Mouse (Mus musculus): ENCODE data around the gene Calhm2.

Gene Calhm2

GRCm38 (mm10) chr19:47137771-47138421 lies at the start of gene Calhm2:
TSS of gene Calhm2 (minus strand) at chr19:47138294.
- peak; percentile 80 for DNase-seq (ENCODE audit: low read depth, low spot score)

GRCm38 (mm10) chr19:47186514-47187275 lies 48.6 kb upstream of the Calhm2 start:
- DNase-seq (ENCODE audit: low read depth, low spot score) = peak; percentile 71

GRCm38 (mm10) chr19:47184736-47185135 lies 46.6 kb upstream of the Calhm2 start:
- no peak for DNase-seq (ENCODE audit: low read depth, low spot score)

GRCm38 (mm10) chr19:47184221-47184620 lies 46.1 kb upstream of the Calhm2 start:
- no peak for DNase-seq (ENCODE audit: low read depth, low spot score)

- DNase-seq (ENCODE audit: low read depth, low spot score) = peak; percentile 58
Observed at GRCm38 (mm10) chr19:47180011-47180410, 41.9 kb upstream of the Calhm2 start.

GRCm38 (mm10) chr19:47179272-47179809 lies 41.2 kb upstream of the Calhm2 start:
- peak; percentile 64 for DNase-seq (ENCODE audit: low read depth, low spot score)

GRCm38 (mm10) chr19:47178431-47179271 lies 40.6 kb upstream of the Calhm2 start, which contains the start of gene Neurl1a:
TSS of gene Neurl1a (plus strand) at chr19:47178820.
- DNase-seq (ENCODE audit: low read depth, low spot score) = peak; percentile 81

- DNase-seq (ENCODE audit: low read depth, low spot score) = peak; percentile 88
Observed at GRCm38 (mm10) chr19:47178001-47178400, 39.9 kb upstream of the Calhm2 start.

- peak; percentile 40 for DNase-seq (ENCODE audit: low read depth, low spot score)
Observed at GRCm38 (mm10) chr19:47176916-47177505, 38.9 kb upstream of the Calhm2 start.

GRCm38 (mm10) chr19:47175472-47175871 lies 37.4 kb upstream of the Calhm2 start:
- DNase-seq (ENCODE audit: low read depth, low spot score) = no peak

GRCm38 (mm10) chr19:47174515-47174914 lies 36.4 kb upstream of the Calhm2 start:
- DNase-seq (ENCODE audit: low read depth, low spot score) = peak; percentile 81

GRCm38 (mm10) chr19:47168793-47169412 lies 30.8 kb upstream of the Calhm2 start:
- peak; percentile 91 for DNase-seq (ENCODE audit: low read depth, low spot score)

- DNase-seq (ENCODE audit: low read depth, low spot score) = peak; percentile 79
Observed at GRCm38 (mm10) chr19:47168223-47168622, 30.1 kb upstream of the Calhm2 start.

- DNase-seq (ENCODE audit: low read depth, low spot score) = peak; percentile 61
Observed at GRCm38 (mm10) chr19:47167617-47168214, 29.6 kb upstream of the Calhm2 start.

GRCm38 (mm10) chr19:47166758-47167157 lies 28.7 kb upstream of the Calhm2 start:
- no peak for DNase-seq (ENCODE audit: low read depth, low spot score)

GRCm38 (mm10) chr19:47163176-47163744 lies 25.2 kb upstream of the Calhm2 start:
- no peak for DNase-seq (ENCODE audit: low read depth, low spot score)

GRCm38 (mm10) chr19:47161669-47162068 lies 23.6 kb upstream of the Calhm2 start:
- DNase-seq (ENCODE audit: low read depth, low spot score) = peak; percentile 58

GRCm38 (mm10) chr19:47157664-47158063 lies 19.6 kb upstream of the Calhm2 start, which contains the start of gene Calhm3:
TSS of gene Calhm3 (minus strand) at chr19:47157764.
- no peak for DNase-seq (ENCODE audit: low read depth, low spot score)

- no peak for DNase-seq (ENCODE audit: low read depth, low spot score)
Observed at GRCm38 (mm10) chr19:47153767-47154166, 15.7 kb upstream of the Calhm2 start.

- no peak for DNase-seq (ENCODE audit: low read depth, low spot score)
Observed at GRCm38 (mm10) chr19:47152062-47152369, 13.9 kb upstream of the Calhm2 start.
